Mouse (Mus musculus) spleen, postnatal 10 days (tissue): ENCODE measurements around the gene Btbd16.

Experiments used
- DNase-seq, 2 experiments: peaks; one replicate each; pipeline ENCODE4 v3.0.0; 2021 to 2022; ENCODE audit warnings: low spot score in 2 of 2

Btbd16 gene

GRCm38 (mm10) chr7:130768151-130768550 lies 5.7 kb upstream of the Btbd16 start:
- DNase-seq, result no peak

GRCm38 (mm10) chr7:130770707-130771106 lies 3.2 kb upstream of the Btbd16 start:
- peak; percentile 45 to 83 for DNase-seq

DNA sequence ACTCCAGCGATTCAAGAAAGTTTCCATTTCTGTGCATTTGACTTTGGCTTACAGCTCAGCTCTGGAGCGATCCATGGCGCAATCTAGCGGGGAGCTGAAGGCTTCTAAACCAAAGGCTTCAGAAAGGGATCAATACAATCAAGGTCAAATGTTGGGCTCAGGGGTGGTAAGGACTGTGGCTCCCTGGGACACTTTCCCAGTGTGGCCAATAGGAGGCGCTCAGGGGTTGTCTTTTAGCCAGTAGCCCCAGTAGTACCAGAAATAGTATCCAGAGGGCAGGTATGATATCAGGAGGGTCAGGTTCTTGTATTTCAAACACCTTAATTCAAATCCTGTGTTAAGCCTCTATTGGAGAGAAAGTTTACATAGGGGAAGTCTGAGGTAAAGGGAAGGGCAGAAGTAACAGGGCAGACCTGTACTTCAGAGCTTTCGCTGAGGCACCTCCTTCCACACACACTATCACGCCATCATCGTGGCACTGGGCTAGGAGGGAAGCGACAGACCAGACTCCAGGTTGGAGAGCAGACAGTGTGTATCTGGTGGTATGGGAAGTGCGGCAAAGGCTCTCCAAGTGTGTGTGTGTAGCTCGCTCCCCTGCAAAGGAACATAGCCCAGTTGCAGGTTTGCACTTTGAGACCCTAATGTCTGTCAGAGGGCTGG lies 568 bp upstream of the Btbd16 start:
- peak in 1 of 2 experiments; percentile 63 for DNase-seq

DNA sequence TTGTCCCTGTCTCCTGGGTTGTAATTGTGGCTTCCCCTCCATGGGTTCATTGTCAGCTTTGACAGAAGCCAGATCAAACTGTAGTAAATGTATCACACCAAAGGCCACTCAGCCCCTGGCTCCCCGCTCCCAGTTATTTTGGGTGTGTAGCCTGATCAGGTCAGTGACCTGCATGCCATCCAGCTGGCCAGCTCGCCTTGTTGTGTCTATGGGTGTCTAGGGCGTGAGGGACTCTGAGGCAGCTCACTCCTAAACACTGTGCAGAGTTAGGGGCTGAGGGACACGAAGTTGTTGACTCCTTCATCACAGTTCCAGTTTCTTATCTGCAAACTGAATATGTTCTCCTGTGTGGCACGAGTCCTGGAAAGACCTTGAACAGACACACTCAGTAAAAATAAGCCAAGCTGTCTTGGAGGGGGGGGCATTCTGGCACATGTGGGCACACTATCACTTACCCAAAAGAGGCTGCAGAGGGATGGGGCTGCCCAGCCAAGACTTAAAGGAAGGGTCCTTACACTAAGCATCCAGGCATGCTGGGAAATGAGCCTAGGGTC lies 7.1 kb downstream of the Btbd16 start:
- no peak for DNase-seq

- no peak for DNase-seq
These were observed 8.7 kb downstream of the Btbd16 start for GRCm38 (mm10) chr7:130782501-130783050.

DNA sequence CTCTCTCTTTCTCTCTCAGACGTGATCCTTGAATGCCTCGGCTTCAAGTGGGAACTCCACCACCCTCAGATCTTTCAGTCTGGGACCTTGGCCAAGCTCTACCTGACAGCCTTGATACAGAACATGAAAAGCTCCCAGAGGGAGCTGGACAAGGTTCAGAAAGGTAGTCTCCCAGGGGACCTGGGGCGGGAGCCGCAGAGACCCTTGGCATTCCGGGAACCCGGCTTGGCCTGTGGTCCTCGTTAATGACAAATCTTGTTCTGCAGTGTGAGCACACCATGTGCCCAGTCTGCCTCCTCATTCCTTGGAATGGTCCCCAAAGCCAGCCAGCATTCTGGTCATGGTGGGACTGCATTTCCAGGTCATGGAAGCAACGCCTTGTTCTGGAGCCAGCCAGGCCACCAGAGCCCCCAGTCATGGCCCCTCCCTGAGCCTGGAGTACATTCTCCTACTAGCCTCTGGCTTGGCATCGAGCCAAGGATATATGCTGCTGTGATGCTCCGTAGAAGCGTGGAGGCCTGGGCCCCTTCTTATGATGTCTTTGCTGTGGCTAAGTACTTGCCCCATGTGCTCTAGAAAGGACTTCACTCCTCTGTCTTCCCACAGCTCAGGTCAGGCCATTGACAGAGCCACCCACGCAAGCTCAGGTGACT lies 12.2 kb downstream of the Btbd16 start:
- DNase-seq, result no peak

DNA sequence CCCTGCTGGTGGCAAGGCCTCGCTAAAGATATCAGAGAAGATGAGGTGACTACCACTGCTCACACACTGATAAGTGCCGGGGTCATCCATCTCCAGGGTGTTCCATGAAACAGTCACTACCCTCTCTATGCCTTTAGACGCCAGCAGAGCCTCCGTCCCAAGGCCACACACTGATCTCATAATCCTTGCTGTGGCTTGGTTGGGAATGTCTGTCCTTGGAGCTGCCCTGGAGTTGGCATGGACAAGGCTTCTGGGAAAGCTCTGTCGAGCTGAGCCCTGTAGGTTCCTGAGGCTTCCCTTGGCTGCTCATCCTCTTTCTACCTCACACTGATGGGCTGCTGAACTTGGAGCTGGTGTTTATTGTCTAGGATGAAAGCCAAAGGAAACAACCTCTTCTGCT lies 12.8 kb downstream of the Btbd16 start:
- no peak for DNase-seq

- DNase-seq, result no peak
These were observed 13.7 kb downstream of the Btbd16 start for GRCm38 (mm10) chr7:130787537-130787936.

DNA sequence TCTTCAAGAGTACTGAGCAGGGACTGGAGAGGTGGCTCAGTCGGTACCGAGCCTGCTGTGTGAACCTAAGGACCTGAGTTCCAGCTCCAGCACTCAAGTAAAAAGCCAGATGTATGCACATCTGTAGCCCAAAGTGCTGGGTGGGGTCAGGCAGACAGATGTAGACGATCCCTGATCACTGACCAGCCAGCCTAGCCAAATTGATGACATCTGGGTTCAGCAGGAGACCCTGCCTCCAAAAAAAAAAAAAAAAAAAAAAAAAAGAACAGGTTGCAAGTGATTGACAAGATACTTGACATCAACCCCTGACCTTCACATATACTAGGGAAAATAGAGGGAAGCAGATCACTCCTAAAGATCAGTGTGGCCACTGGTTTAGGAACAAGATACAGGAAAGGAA lies 15.1 kb downstream of the Btbd16 start:
- DNase-seq, result no peak

- no peak for DNase-seq
These were observed 15.6 kb downstream of the Btbd16 start for GRCm38 (mm10) chr7:130789456-130789855.

GRCm38 (mm10) chr7:130793671-130794070 lies 19.8 kb downstream of the Btbd16 start:
- no peak for DNase-seq

DNA sequence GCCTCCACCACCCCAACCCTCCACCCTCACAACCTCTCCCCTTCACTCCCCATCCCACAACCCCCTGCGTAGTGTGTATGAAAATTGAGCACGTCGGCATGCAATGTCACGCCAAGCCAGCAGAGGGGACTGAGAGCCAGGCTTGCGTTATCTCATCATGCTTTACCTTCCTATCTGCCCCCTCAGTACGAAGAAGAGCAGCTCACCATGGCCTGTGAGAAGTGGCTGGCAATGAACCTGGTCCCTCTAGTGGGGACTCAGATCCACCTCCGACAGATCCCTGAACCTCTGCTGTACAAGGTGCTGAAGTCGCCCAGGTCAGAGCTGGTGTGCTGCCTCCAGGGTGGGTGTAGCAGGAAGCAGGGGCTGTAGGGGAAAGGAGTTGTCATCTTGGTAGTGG lies 22.9 kb downstream of the Btbd16 start:
- DNase-seq, result peak in 1 of 2 experiments; percentile 40

- DNase-seq, result no peak
These were observed 23.7 kb downstream of the Btbd16 start for GRCm38 (mm10) chr7:130797524-130797923.

DNA sequence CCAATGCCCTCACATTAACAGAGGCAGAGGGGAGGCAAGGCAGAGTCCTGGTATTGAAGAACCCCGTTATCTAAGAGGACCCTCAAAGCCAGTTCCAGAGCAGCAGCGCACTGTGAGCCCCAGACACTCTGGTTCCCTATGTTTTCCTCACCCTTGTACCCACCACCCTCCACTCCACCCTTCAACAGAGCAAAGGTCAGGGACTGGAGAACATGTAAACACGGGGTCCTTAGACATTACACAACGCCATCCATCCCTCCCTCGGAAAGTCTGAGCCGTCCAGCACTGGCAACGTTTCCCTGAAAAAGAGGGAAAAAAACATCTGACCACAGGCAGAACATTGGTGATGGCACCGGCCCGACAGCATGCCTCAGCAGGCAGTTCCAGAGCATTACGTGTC lies 25.5 kb downstream of the Btbd16 start:
- DNase-seq, result no peak

- DNase-seq, result no peak
These were observed 26.8 kb downstream of the Btbd16 start for GRCm38 (mm10) chr7:130800681-130801080.

GRCm38 (mm10) chr7:130801811-130802210 lies 27.9 kb downstream of the Btbd16 start:
- no peak for DNase-seq

- DNase-seq, result no peak
These were observed 29.5 kb downstream of the Btbd16 start for GRCm38 (mm10) chr7:130803251-130803825.

- DNase-seq, result no peak
These were observed 31.1 kb downstream of the Btbd16 start for GRCm38 (mm10) chr7:130804991-130805390.

- no peak for DNase-seq
These were observed 33.9 kb downstream of the Btbd16 start for GRCm38 (mm10) chr7:130807749-130808148.

GRCm38 (mm10) chr7:130808694-130809093 lies 34.8 kb downstream of the Btbd16 start:
- DNase-seq, result no peak

DNA sequence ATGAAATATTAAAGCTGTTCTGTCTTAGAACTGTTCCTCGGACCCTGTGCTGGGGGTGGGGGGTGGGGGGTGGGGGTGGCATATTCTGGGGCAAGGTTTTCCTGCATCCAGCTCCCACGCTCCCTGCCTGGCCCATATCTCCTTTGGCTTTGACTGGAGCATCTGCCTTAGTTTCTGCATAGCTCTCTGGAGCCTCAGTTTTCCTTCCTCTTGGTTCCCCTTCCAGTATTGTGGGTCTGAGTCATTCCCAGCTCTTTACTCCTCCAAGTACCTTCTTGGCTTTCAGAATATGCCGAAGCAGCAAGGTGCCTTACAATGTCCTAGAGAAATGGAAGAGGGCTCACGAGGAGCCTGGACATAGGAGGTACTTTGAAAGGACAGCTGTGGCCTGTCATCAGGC lies 36.4 kb downstream of the Btbd16 start:
- no peak for DNase-seq

- no peak for DNase-seq
These were observed 38.5 kb downstream of the Btbd16 start for GRCm38 (mm10) chr7:130812407-130812806.

DNA sequence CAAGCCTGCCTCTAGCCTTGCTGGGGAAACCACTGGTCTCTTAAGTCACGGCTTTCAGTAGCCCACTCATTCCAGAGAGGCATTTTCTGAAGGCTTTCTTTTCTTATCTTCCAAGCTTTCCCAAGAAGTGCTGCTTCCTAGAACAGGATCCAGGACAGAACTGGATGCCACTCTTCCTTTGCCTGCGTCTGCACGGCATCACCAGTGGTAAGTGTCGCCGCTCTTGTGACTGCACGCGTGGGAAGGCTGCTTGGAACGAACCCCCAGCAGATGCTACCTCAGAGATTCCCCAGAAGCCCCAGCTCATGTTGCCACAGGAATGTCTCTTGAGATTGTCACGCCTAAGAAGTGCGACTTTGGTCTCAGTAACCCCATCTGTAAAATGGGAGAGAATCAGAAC lies 41.7 kb downstream of the Btbd16 start:
- no peak for DNase-seq
